Mouse (Mus musculus) liver, adult (tissue): ENCODE measurements around the gene Mpzl3.

Experiments used
- GATA4 ChIP-seq: IDR thresholded peaks from 2 replicates; pipeline ENCODE4 v1.6.1; 2014; ENCODE audit warnings: mild to moderate bottlenecking, low read length; ENCODE audit not compliant: insufficient replicate concordance

Gene Mpzl3

GRCm38 (mm10) chr9:45039499-45039898 is 15.5 kb upstream of the Mpzl3 start, which contains the start of gene Mpzl2:
Gene Mpzl2 (plus strand): TSS chr9:45039799.
- no peak for TF ChIP-seq GATA4

- TF ChIP-seq GATA4 = no peak
These were observed 14.7 kb upstream of the Mpzl3 start for GRCm38 (mm10) chr9:45040066-45040845.

- no peak for TF ChIP-seq GATA4
These were observed 13.7 kb upstream of the Mpzl3 start for GRCm38 (mm10) chr9:45041131-45041838.

- TF ChIP-seq GATA4 = no peak
These were observed 12.8 kb upstream of the Mpzl3 start for GRCm38 (mm10) chr9:45042056-45042720.

- TF ChIP-seq GATA4 = no peak
These were observed 12.0 kb upstream of the Mpzl3 start for GRCm38 (mm10) chr9:45042947-45043346.

- TF ChIP-seq GATA4 = no peak
These were observed 8.0 kb upstream of the Mpzl3 start for GRCm38 (mm10) chr9:45046973-45047372.

GRCm38 (mm10) chr9:45048511-45048910 is 6.5 kb upstream of the Mpzl3 start:
- TF ChIP-seq GATA4 = no peak

GRCm38 (mm10) chr9:45049731-45050130 is 5.3 kb upstream of the Mpzl3 start:
- no peak for TF ChIP-seq GATA4

- no peak for TF ChIP-seq GATA4
These were observed 4.7 kb upstream of the Mpzl3 start for GRCm38 (mm10) chr9:45050301-45050700.

GRCm38 (mm10) chr9:45058304-45058940 is 3.4 kb downstream of the Mpzl3 start:
- no peak for TF ChIP-seq GATA4

GRCm38 (mm10) chr9:45060151-45060550 is 5.2 kb downstream of the Mpzl3 start:
- no peak for TF ChIP-seq GATA4

GRCm38 (mm10) chr9:45062677-45063076 is 7.7 kb downstream of the Mpzl3 start:
- no peak for TF ChIP-seq GATA4

GRCm38 (mm10) chr9:45064421-45064820 is 9.4 kb downstream of the Mpzl3 start:
- no peak for TF ChIP-seq GATA4

GRCm38 (mm10) chr9:45066735-45067134 is 11.7 kb downstream of the Mpzl3 start:
- no peak for TF ChIP-seq GATA4

GRCm38 (mm10) chr9:45071800-45072199 is 16.8 kb downstream of the Mpzl3 start:
- TF ChIP-seq GATA4 = no peak
